Mouse (Mus musculus) heart, postnatal 4 days (tissue): ENCODE results near the gene Ffar3. TPM values are rescaled to one million over a fixed set of nuclear protein-coding genes. Genes with fewer than 3 reads are reported as not detected.
A peak's percentile ranks its signal among the peaks of the same experiment; 100 is the strongest.

Experiments
- DNase-seq: peaks from one replicate; pipeline ENCODE4 v3.0.0; 2021
- total RNA-seq, 2 experiments: library from RNA; stranded (reverse); gene quantifications; 2 replicates each; pipeline ENCODE4 v1.2.3; 2021

Gene Ffar3
- not detected for total RNA-seq

GRCm38 (mm10) chr7:30856078-30856477 is at the start of gene Ffar3:
Gene Ffar3 (minus strand): TSS chr7:30856178.
- no peak for DNase-seq

- DNase-seq = peak; percentile 24
Measured at GRCm38 (mm10) chr7:30904042-30904441, 48.1 kb upstream of the Ffar3 start.

- no peak for DNase-seq
Measured at GRCm38 (mm10) chr7:30895217-30895616, 39.2 kb upstream of the Ffar3 start.

- DNase-seq = no peak
Measured at GRCm38 (mm10) chr7:30892515-30892914, 36.5 kb upstream of the Ffar3 start.

- DNase-seq = no peak
Measured at GRCm38 (mm10) chr7:30891746-30892145, 35.8 kb upstream of the Ffar3 start.

GRCm38 (mm10) chr7:30890681-30891080 is 34.7 kb upstream of the Ffar3 start:
- no peak for DNase-seq

- no peak for DNase-seq
Measured at GRCm38 (mm10) chr7:30888786-30889185, 32.8 kb upstream of the Ffar3 start.

- DNase-seq = no peak
Measured at GRCm38 (mm10) chr7:30887568-30888188, 31.7 kb upstream of the Ffar3 start.

- no peak for DNase-seq
Measured at GRCm38 (mm10) chr7:30886852-30887251, 30.9 kb upstream of the Ffar3 start.

GRCm38 (mm10) chr7:30884047-30884446 is 28.1 kb upstream of the Ffar3 start:
- no peak for DNase-seq

- DNase-seq = no peak
Measured at GRCm38 (mm10) chr7:30881367-30881766, 25.4 kb upstream of the Ffar3 start.

GRCm38 (mm10) chr7:30880176-30880575 is 24.2 kb upstream of the Ffar3 start, which contains the start of gene Cd22:
Gene Cd22 (minus strand): TSS chr7:30880342.
- no peak for DNase-seq

GRCm38 (mm10) chr7:30878950-30879349 is 23.0 kb upstream of the Ffar3 start:
- no peak for DNase-seq

GRCm38 (mm10) chr7:30873083-30873482 is 17.1 kb upstream of the Ffar3 start:
- DNase-seq = peak; percentile 84

- DNase-seq = no peak
Measured at GRCm38 (mm10) chr7:30863386-30863785, 7.4 kb upstream of the Ffar3 start.

- no peak for DNase-seq
Measured at GRCm38 (mm10) chr7:30861464-30861863, 5.5 kb upstream of the Ffar3 start, which contains the start of gene Ffar1. Gene Ffar1 (minus strand): TSS chr7:30861564.

- DNase-seq = peak; percentile 68
Measured at GRCm38 (mm10) chr7:30859635-30860402, 3.8 kb upstream of the Ffar3 start.

- peak; percentile 81 for DNase-seq
Measured at GRCm38 (mm10) chr7:30859290-30859634, 3.3 kb upstream of the Ffar3 start.

GRCm38 (mm10) chr7:30857746-30858145 is 1.8 kb upstream of the Ffar3 start:
- no peak for DNase-seq

- DNase-seq = no peak
Measured at GRCm38 (mm10) chr7:30851421-30851820, 4.6 kb downstream of the Ffar3 start.

- DNase-seq = no peak
Measured at GRCm38 (mm10) chr7:30847934-30848333, 8.0 kb downstream of the Ffar3 start.

- no peak for DNase-seq
Measured at GRCm38 (mm10) chr7:30847386-30847785, 8.6 kb downstream of the Ffar3 start.

GRCm38 (mm10) chr7:30846505-30847053 is 9.4 kb downstream of the Ffar3 start:
- DNase-seq = no peak
